Mouse (Mus musculus): ENCODE results near the gene Tnfrsf8. TPM values are rescaled to one million over a fixed set of nuclear protein-coding genes. Genes with fewer than 3 reads are reported as not detected.
A peak's percentile ranks its signal among the peaks of the same experiment; 100 is the strongest.

The Tnfrsf8 gene
- polyA plus RNA-seq, 1 experiment from 2014 or later, result 0.07 TPM

- no peak for DNase-seq
- Histone ChIP-seq H3K36me3 (replicated peaks; ENCODE audit: insufficient read depth, low read length) (no peaks in the 10 kb centered on the region), H3K27ac (ENCODE audit: low read depth) (no peak overlapping the region), H3K27me3 (ENCODE audit: insufficient read depth, low read length) (no peaks in the 10 kb centered on the region), H3K4me2 (ENCODE audit: low read depth, low read length) (no peak overlapping the region), H3K9me3 (ENCODE audit: low read length) (no peaks in the 10 kb centered on the region), H3K4me3 (ENCODE audit: low read depth, low read length) (no peak overlapping the region), H3K4me1 (ENCODE audit: insufficient read depth) (no peaks in the 10 kb centered on the region), H3K9ac (replicated peaks) (no peak overlapping the region)
- TF ChIP-seq EP300 (IDR thresholded peaks at IDR 0.05; ENCODE audit: low read depth) (no peak), CTCF (IDR thresholded peaks at IDR 0.05; ENCODE audit: low read depth) (no peak)
- 69% methylated on average over 6 of the region's 6 CpGs for WGBS (ENCODE audit: insufficient replicate concordance)
- no peak for ATAC-seq
Measured at GRCm38 (mm10) chr4:145341879-145342809, 27.2 kb upstream of the Tnfrsf8 start.

DNA sequence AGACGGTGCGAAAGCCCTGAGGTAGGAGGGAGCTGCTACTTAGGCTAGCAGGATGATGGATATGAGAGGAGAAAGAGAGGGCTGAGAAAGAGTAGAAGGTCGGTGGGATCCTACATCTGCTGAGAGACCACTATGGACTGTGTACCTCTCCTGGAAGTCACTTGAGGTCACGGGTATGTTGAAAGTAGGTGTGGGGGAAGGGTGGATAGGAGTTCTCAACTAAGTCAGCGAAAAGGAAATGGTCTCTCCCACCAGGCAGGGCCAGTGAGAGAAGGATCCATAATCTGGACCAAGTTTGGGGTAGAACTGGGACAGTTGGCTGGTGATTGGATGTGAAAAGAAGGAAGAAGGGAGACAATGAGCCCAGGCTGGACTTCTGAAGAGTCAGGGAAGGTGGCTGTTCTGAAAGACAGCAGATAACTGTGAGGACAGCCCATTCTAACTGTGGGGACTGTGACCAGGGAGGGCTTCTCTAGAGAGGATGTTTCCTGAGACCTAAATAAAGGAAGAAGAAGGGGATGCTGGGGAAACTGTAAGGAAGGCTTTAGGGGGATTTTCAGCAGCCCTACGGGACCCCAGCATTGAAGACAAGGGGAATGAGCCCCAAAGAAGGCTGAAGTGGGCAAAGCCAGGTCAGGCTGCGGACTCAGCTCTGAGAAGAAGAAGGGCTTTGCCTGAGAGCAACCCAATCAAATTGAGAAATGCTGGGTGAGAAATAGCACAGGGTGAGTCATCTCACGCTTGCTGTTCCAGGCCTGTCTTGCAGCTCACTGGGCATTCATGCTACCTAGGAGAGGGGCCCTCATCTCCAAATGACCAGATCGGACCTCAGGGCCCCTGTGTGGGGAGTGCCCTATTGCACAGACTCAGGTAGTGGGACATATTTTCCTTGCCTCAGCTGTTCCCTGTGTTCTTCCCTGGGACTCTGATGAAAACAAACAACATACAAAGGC lies 23.2 kb upstream of the Tnfrsf8 start:
- Histone ChIP-seq H3K9me3 (ENCODE audit: low read length) (no peaks in the 10 kb centered on the region), H3K4me2 (ENCODE audit: low read depth, low read length) (no peak overlapping the region), H3K36me3 (replicated peaks; ENCODE audit: insufficient read depth, low read length) (no peaks in the 10 kb centered on the region), H3K27me3 (ENCODE audit: insufficient read depth, low read length) (no peaks in the 10 kb centered on the region), H3K4me1 (ENCODE audit: insufficient read depth) (no peaks in the 10 kb centered on the region), H3K27ac (ENCODE audit: low read depth) (no peak overlapping the region), H3K4me3 (ENCODE audit: low read depth, low read length) (no peak overlapping the region), H3K9ac (replicated peaks) (no peak overlapping the region)
- no peak for ATAC-seq
- WGBS (ENCODE audit: insufficient replicate concordance), result 66% methylated on average over 9 of the region's 9 CpGs
- TF ChIP-seq EP300 (IDR thresholded peaks at IDR 0.05; ENCODE audit: low read depth) (no peak), CTCF (IDR thresholded peaks at IDR 0.05; ENCODE audit: low read depth) (no peak)
- DNase-seq, result no peak

DNA sequence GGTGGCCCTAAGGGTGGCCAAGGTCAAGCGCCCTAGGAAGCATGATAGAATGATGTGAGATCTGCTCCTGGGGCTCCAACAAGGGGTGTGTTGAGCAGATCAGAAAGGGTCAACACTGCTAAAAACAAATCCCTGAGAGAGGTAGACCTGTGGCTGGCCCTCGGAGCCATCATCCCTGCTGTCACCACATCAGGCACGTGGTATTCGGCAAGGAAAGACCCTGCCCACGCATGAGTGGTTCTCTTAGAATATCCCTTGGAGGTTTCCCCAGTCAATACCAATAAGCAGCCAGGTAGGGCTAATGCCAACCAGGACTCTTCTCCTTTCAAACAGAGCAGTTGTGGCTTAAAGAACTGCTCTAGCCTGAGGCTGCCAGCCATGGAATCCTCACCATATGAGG lies 21.6 kb upstream of the Tnfrsf8 start:
- H3K27me3 ChIP-seq (ENCODE audit: insufficient read depth, low read length), result no peaks in the 10 kb centered on the region
- DNase-seq (peak; percentile 3), ATAC-seq (no peak)
- H3K4me3 ChIP-seq (ENCODE audit: low read depth, low read length), result no peak overlapping the region
- H3K4me1 ChIP-seq (ENCODE audit: insufficient read depth), result no peaks in the 10 kb centered on the region
- no peak overlapping the region for H3K9ac ChIP-seq (replicated peaks)
- no peaks in the 10 kb centered on the region for H3K9me3 ChIP-seq (ENCODE audit: low read length)
- H3K36me3 ChIP-seq (replicated peaks; ENCODE audit: insufficient read depth, low read length), result no peaks in the 10 kb centered on the region
- no peak for TF ChIP-seq CTCF (IDR thresholded peaks at IDR 0.05; ENCODE audit: low read depth)
- no peak for TF ChIP-seq EP300 (IDR thresholded peaks at IDR 0.05; ENCODE audit: low read depth)
- 82% methylated on average over 5 of the region's 5 CpGs for WGBS (ENCODE audit: insufficient replicate concordance)
- no peak overlapping the region for H3K4me2 ChIP-seq (ENCODE audit: low read depth, low read length)
- H3K27ac ChIP-seq (ENCODE audit: low read depth), result no peak overlapping the region

DNA sequence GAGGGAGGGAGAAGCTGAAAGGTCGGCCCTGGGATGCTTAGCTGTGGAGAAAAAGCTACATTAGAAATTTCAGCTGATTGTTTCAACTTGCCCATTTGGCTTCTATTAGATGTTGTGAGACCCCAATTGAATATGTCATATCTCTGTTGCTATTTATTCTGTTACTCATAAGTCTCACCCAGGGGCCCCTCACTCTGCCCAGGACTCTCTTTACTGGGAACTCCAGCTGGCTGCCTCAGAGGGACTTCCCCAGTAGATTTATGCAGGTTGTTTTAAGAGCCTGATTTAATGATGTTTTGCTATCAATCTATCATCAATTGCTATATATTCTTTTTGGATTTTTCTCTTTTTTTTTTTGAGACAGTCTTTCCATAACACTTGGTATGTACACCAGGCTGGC lies 21.1 kb upstream of the Tnfrsf8 start:
- WGBS (ENCODE audit: insufficient replicate concordance), result 59% methylated on average over 1 of the region's 1 CpGs
- no peak overlapping the region for H3K9ac ChIP-seq (replicated peaks)
- no peak for DNase-seq
- no peaks in the 10 kb centered on the region for H3K36me3 ChIP-seq (replicated peaks; ENCODE audit: insufficient read depth, low read length)
- no peaks in the 10 kb centered on the region for H3K4me1 ChIP-seq (ENCODE audit: insufficient read depth)
- no peaks in the 10 kb centered on the region for H3K27me3 ChIP-seq (ENCODE audit: insufficient read depth, low read length)
- no peaks in the 10 kb centered on the region for H3K9me3 ChIP-seq (ENCODE audit: low read length)
- H3K4me3 ChIP-seq (ENCODE audit: low read depth, low read length), result no peak overlapping the region
- H3K4me2 ChIP-seq (ENCODE audit: low read depth, low read length), result no peak overlapping the region
- TF ChIP-seq EP300 (IDR thresholded peaks at IDR 0.05; ENCODE audit: low read depth), result no peak
- TF ChIP-seq CTCF (IDR thresholded peaks at IDR 0.05; ENCODE audit: low read depth), result no peak
- ATAC-seq, result no peak
- no peak overlapping the region for H3K27ac ChIP-seq (ENCODE audit: low read depth)

- H3K9ac ChIP-seq (replicated peaks), result no peak overlapping the region
- H3K9me3 ChIP-seq (ENCODE audit: low read length), result no peaks in the 10 kb centered on the region
- H3K36me3 ChIP-seq (replicated peaks; ENCODE audit: insufficient read depth, low read length), result no peaks in the 10 kb centered on the region
- ATAC-seq (no peak), DNase-seq (no peak)
- no peak overlapping the region for H3K4me3 ChIP-seq (ENCODE audit: low read depth, low read length)
- no peak for TF ChIP-seq EP300 (IDR thresholded peaks at IDR 0.05; ENCODE audit: low read depth)
- no peak for TF ChIP-seq CTCF (IDR thresholded peaks at IDR 0.05; ENCODE audit: low read depth)
- whole genome bisulfite sequencing (ENCODE audit: insufficient replicate concordance), result 51% methylated on average over 3 of the region's 3 CpGs
- no peak overlapping the region for H3K27ac ChIP-seq (ENCODE audit: low read depth)
- H3K27me3 ChIP-seq (ENCODE audit: insufficient read depth, low read length), result no peaks in the 10 kb centered on the region
- no peak overlapping the region for H3K4me2 ChIP-seq (ENCODE audit: low read depth, low read length)
- H3K4me1 ChIP-seq (ENCODE audit: insufficient read depth), result no peaks in the 10 kb centered on the region
Measured at GRCm38 (mm10) chr4:145323631-145324030, 8.7 kb upstream of the Tnfrsf8 start.
